Mouse (Mus musculus): Measurements from ENCODE around the gene Agt. TPM values are rescaled to one million over a fixed set of nuclear protein-coding genes. Genes with fewer than 3 reads are reported as not detected.

Agt gene
- polyA plus RNA-seq, 1 experiment, result 91.6 TPM

DNA sequence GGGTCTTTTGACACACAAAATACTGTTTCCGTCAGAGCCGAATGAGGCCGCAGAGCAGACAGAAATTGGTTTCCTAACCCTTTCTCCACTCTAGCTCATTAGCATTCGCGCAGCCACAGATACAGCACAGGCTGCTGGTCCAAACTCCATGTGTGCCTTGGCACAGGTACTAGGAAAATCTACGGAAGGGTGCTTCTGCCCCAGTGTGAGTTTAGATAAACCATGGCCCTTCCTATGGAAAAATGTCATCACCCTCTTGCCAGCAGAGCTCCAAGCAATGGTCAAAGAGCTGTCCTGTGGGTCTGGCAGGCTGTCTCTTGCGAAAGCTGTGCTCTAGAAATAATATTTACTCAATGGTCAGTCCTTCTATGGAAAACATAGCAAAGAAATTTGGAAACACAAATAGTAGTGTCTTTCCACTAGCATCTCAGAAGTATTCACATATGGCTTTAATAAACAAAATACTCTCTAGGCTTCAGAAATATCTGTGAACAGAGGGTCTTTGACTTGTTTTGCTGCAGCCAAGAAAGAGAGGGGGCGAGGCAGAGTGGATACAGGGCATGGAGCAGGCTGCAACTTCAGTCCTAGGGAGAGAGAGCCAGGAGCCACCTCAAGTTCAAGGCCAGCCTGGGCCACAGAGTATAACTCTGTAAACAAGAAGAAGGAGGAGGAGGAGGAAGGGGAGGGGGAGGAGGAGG lies 2.4 kb upstream of the Agt start:
- 49% methylated on average over 8 of the region's 8 CpGs for WGBS
- Histone ChIP-seq H3K27me3 (replicated peaks; ENCODE audit: control insufficient read depth, insufficient read depth, low read length) (no peaks in the 10 kb centered on the region), H3K4me1 (ENCODE audit: control insufficient read depth, insufficient read depth, low read length) (peaks cover 11% of the 10 kb centered on the region; the same call in 1 of the 2 replicates), H3K36me3 (ENCODE audit: control insufficient read depth, insufficient read depth, low read length) (no peaks in the 10 kb centered on the region), H3K27ac (ENCODE audit: insufficient read depth, low read depth, low read length) (no peak overlapping the region), H3K4me3 (ENCODE audit: insufficient read depth, low read depth, low read length) (no peak overlapping the region)
- DNase-seq, result peak; percentile 78
- no peak for TF ChIP-seq CTCF (conservative IDR thresholded peaks at IDR 0.05; ENCODE audit: insufficient read depth, insufficient read length, low read depth, low read length)
- TF ChIP-seq POLR2A (IDR thresholded peaks at IDR 0.05; ENCODE audit: low read depth, low read length), result no peak

DNA sequence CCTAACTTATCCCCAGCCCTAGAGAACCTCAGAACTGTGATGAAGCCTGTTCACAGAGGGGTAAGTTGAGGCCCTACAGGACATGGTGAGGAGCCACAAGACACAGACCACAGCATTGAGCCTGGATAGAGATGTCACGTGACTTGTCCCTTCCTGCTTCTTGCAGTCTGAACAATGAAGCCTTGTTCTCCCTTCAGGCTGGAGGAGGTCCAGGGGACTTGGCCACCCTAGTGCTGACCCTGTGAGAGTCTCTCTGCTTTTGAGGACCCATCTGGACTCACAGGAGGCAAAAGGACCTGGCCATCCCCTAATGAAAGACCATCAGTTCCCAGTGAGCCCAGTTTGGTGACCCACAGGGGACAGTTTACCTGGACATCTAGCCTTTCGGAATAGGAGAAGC lies 406 bp downstream of the Agt start:
- TF ChIP-seq CTCF (conservative IDR thresholded peaks at IDR 0.05; ENCODE audit: insufficient read depth, insufficient read length, low read depth, low read length), result no peak
- TF ChIP-seq POLR2A (IDR thresholded peaks at IDR 0.05; ENCODE audit: low read depth, low read length), result no peak
- peak; percentile 8 for DNase-seq
- Histone ChIP-seq H3K36me3 (ENCODE audit: control insufficient read depth, insufficient read depth, low read length) (no peaks in the 10 kb centered on the region), H3K27me3 (replicated peaks; ENCODE audit: control insufficient read depth, insufficient read depth, low read length) (no peaks in the 10 kb centered on the region), H3K4me1 (ENCODE audit: control insufficient read depth, insufficient read depth, low read length) (peaks cover 13% of the 10 kb centered on the region; the same call in 1 of the 2 replicates), H3K27ac (ENCODE audit: insufficient read depth, low read depth, low read length) (no peak overlapping the region), H3K4me3 (ENCODE audit: insufficient read depth, low read depth, low read length) (no peak overlapping the region)
- 67% methylated on average over 2 of the region's 2 CpGs for WGBS

GRCm38 (mm10) chr8:124567584-124567983 lies 1.9 kb downstream of the Agt start:
- WGBS, result 83% methylated on average over 3 of the region's 3 CpGs
- no peak overlapping the region for H3K4me3 ChIP-seq (ENCODE audit: insufficient read depth, low read depth, low read length)
- no peak for DNase-seq
- no peak overlapping the region; the same call in 1 of the 2 replicates for H3K27ac ChIP-seq (ENCODE audit: insufficient read depth, low read depth, low read length)
- no peaks in the 10 kb centered on the region for H3K36me3 ChIP-seq (ENCODE audit: control insufficient read depth, insufficient read depth, low read length)
- no peak for TF ChIP-seq CTCF (conservative IDR thresholded peaks at IDR 0.05; ENCODE audit: insufficient read depth, insufficient read length, low read depth, low read length)
- no peak for TF ChIP-seq POLR2A (IDR thresholded peaks at IDR 0.05; ENCODE audit: low read depth, low read length)
- no peaks in the 10 kb centered on the region for H3K27me3 ChIP-seq (replicated peaks; ENCODE audit: control insufficient read depth, insufficient read depth, low read length)
- peaks cover 13% of the 10 kb centered on the region; the same call in 1 of the 2 replicates for H3K4me1 ChIP-seq (ENCODE audit: control insufficient read depth, insufficient read depth, low read length)

GRCm38 (mm10) chr8:124567126-124567525 lies 2.4 kb downstream of the Agt start:
- peak; percentile 58 for DNase-seq
- no peaks in the 10 kb centered on the region for H3K36me3 ChIP-seq (ENCODE audit: control insufficient read depth, insufficient read depth, low read length)
- H3K4me3 ChIP-seq (ENCODE audit: insufficient read depth, low read depth, low read length), result no peak overlapping the region
- no peak for TF ChIP-seq POLR2A (IDR thresholded peaks at IDR 0.05; ENCODE audit: low read depth, low read length)
- TF ChIP-seq CTCF (conservative IDR thresholded peaks at IDR 0.05; ENCODE audit: insufficient read depth, insufficient read length, low read depth, low read length), result no peak
- H3K4me1 ChIP-seq (ENCODE audit: control insufficient read depth, insufficient read depth, low read length), result peaks cover 13% of the 10 kb centered on the region; the same call in 1 of the 2 replicates
- 58% methylated on average over 6 of the region's 6 CpGs for WGBS
- H3K27ac ChIP-seq (ENCODE audit: insufficient read depth, low read depth, low read length), result no peak overlapping the region; the same call in 1 of the 2 replicates
- H3K27me3 ChIP-seq (replicated peaks; ENCODE audit: control insufficient read depth, insufficient read depth, low read length), result no peaks in the 10 kb centered on the region

GRCm38 (mm10) chr8:124557476-124557875 lies 12.0 kb downstream of the Agt start:
- Histone ChIP-seq H3K4me1 (ENCODE audit: control insufficient read depth, insufficient read depth, low read length) (no peaks in the 10 kb centered on the region), H3K27ac (ENCODE audit: insufficient read depth, low read depth, low read length) (no peak overlapping the region), H3K4me3 (ENCODE audit: insufficient read depth, low read depth, low read length) (no peak overlapping the region), H3K27me3 (replicated peaks; ENCODE audit: control insufficient read depth, insufficient read depth, low read length) (no peaks in the 10 kb centered on the region), H3K36me3 (ENCODE audit: control insufficient read depth, insufficient read depth, low read length) (no peaks in the 10 kb centered on the region)
- TF ChIP-seq POLR2A (IDR thresholded peaks at IDR 0.05; ENCODE audit: low read depth, low read length), result no peak
- no peak for TF ChIP-seq CTCF (conservative IDR thresholded peaks at IDR 0.05; ENCODE audit: insufficient read depth, insufficient read length, low read depth, low read length)
- DNase-seq, result no peak
- 65% methylated on average over 5 of the region's 5 CpGs for WGBS

GRCm38 (mm10) chr8:124556658-124557057 lies 12.8 kb downstream of the Agt start:
- Histone ChIP-seq H3K36me3 (ENCODE audit: control insufficient read depth, insufficient read depth, low read length) (no peaks in the 10 kb centered on the region), H3K4me3 (ENCODE audit: insufficient read depth, low read depth, low read length) (no peak overlapping the region), H3K27ac (ENCODE audit: insufficient read depth, low read depth, low read length) (no peak overlapping the region), H3K4me1 (ENCODE audit: control insufficient read depth, insufficient read depth, low read length) (no peaks in the 10 kb centered on the region), H3K27me3 (replicated peaks; ENCODE audit: control insufficient read depth, insufficient read depth, low read length) (no peaks in the 10 kb centered on the region)
- 84% methylated on average over 13 of the region's 13 CpGs for WGBS
- TF ChIP-seq POLR2A (IDR thresholded peaks at IDR 0.05; ENCODE audit: low read depth, low read length), result no peak
- no peak for TF ChIP-seq CTCF (conservative IDR thresholded peaks at IDR 0.05; ENCODE audit: insufficient read depth, insufficient read length, low read depth, low read length)
- no peak for DNase-seq

- no peak for DNase-seq
- TF ChIP-seq CTCF (conservative IDR thresholded peaks at IDR 0.05; ENCODE audit: insufficient read depth, insufficient read length, low read depth, low read length) (no peak), POLR2A (IDR thresholded peaks at IDR 0.05; ENCODE audit: low read depth, low read length) (no peak)
- WGBS, result 86% methylated on average over 7 of the region's 7 CpGs
Observed at GRCm38 (mm10) chr8:124556164-124556563, 13.3 kb downstream of the Agt start.

More at GRCm38 (mm10) chr8:124556164-124556563, 13.3 kb downstream of the Agt start:
- Histone ChIP-seq H3K27ac (ENCODE audit: insufficient read depth, low read depth, low read length) (no peak overlapping the region), H3K27me3 (replicated peaks; ENCODE audit: control insufficient read depth, insufficient read depth, low read length) (no peaks in the 10 kb centered on the region), H3K4me1 (ENCODE audit: control insufficient read depth, insufficient read depth, low read length) (no peaks in the 10 kb centered on the region), H3K36me3 (ENCODE audit: control insufficient read depth, insufficient read depth, low read length) (no peaks in the 10 kb centered on the region), H3K4me3 (ENCODE audit: insufficient read depth, low read depth, low read length) (no peak overlapping the region)
